Mouse (Mus musculus) bone marrow, adult 2 months (tissue): Measurements from ENCODE around the gene Btbd1. TPM values are rescaled to one million over a fixed set of nuclear protein-coding genes. Genes with fewer than 3 reads are reported as not detected.

Experiments used
- H3K27ac ChIP-seq: fragments of 200-500 bp; 2 replicates; pipeline ENCODE4 v1.5.1; 2012; ENCODE audit warnings: low read depth, mild to moderate bottlenecking, control low read depth, inconsistent platforms, low read length; ENCODE audit not compliant: control insufficient read depth, poor library complexity, insufficient read depth
- H3K4me1 ChIP-seq: fragments of 200-500 bp; 2 replicates; pipeline ENCODE4 v1.6.1; 2011; ENCODE audit warnings: low read length; ENCODE audit not compliant: control insufficient read depth, insufficient read depth
- H3K4me3 ChIP-seq: fragments of 200-500 bp; replicated peaks from 2 replicates; pipeline ENCODE3; 2011; ENCODE audit warnings: mild to moderate bottlenecking, low read depth, low read length, control low read depth; ENCODE audit not compliant: control insufficient read depth
- CTCF ChIP-seq: fragments of 200-500 bp; IDR thresholded peaks from 2 replicates; pipeline ENCODE4 v1.5.1; 2011; ENCODE audit warnings: low read length, control low read depth; ENCODE audit not compliant: control insufficient read depth, insufficient read depth
- POLR2A ChIP-seq: fragments of 200-500 bp; IDR thresholded peaks from 2 replicates; pipeline ENCODE4 v1.6.1; 2011; ENCODE audit warnings: low read depth, mild to moderate bottlenecking, control low read depth, low read length, borderline replicate concordance; ENCODE audit not compliant: control insufficient read depth
- WGBS: fragments of 180-500 bp; shearing (Covaris S2); methylation state at CpG from one replicate; pipeline ENCODE4 v1.1.7; 2018; 5-methylcytosine and 5-hydroxymethylcytosine counted together
- polyA plus RNA-seq: library from polyadenylated mRNA; stranded (reverse); fragments of >200 nt; gene quantifications from 2 replicates; pipeline ENCODE4 v1.2.4, GENCODE M21; 2011; ENCODE audit warnings: low replicate concordance; ENCODE audit not compliant: missing spikeins, insufficient read depth, insufficient read length

The Btbd1 gene
- polyA plus RNA-seq, 1 experiment, result 37.0 TPM

GRCm38 (mm10) chr7:81856221-81856620 lies 27.0 kb upstream of the Btbd1 start:
- H3K4me3 ChIP-seq, result no peak overlapping the region
- H3K27ac ChIP-seq, result peak overlapping the region; percentile 10; the same call in 1 of the 2 replicates
- peaks cover 15% of the 10 kb centered on the region for H3K4me1 ChIP-seq
- WGBS, result 53% methylated on average over 4 of the region's 4 CpGs
- TF ChIP-seq POLR2A (no peak), CTCF (no peak)

GRCm38 (mm10) chr7:81855694-81856093 lies 26.5 kb upstream of the Btbd1 start, which contains the start of gene Gm10160:
TSS of gene Gm10160 (minus strand) at chr7:81855794.
- H3K27ac ChIP-seq, result peak within 1 kb of the TSS; percentile 35; the same call in 1 of the 2 replicates
- TF ChIP-seq CTCF (no peak), POLR2A (no peak)
- WGBS, result 70% methylated on average over 1 of the region's 1 CpGs
- peaks cover 15% of the 10 kb centered on the region for H3K4me1 ChIP-seq
- peak within 1 kb of the TSS; percentile 25 for H3K4me3 ChIP-seq

GRCm38 (mm10) chr7:81854568-81855307 lies 25.5 kb upstream of the Btbd1 start:
- peak overlapping the region; percentile 25 for H3K4me3 ChIP-seq
- peak overlapping the region; percentile 35; the same call in 1 of the 2 replicates for H3K27ac ChIP-seq
- TF ChIP-seq POLR2A, result no peak
- TF ChIP-seq CTCF, result no peak
- WGBS, result 3% methylated on average over 8 of the region's 8 CpGs
- H3K4me1 ChIP-seq, result peaks cover 16% of the 10 kb centered on the region

- WGBS, result 57% methylated on average over 3 of the region's 3 CpGs
Measured at GRCm38 (mm10) chr7:81851706-81852105, 22.5 kb upstream of the Btbd1 start.

GRCm38 (mm10) chr7:81850171-81850570 lies 20.9 kb upstream of the Btbd1 start:
- H3K27ac ChIP-seq, result no peak overlapping the region
- WGBS, result 72% methylated on average over 6 of the region's 6 CpGs
- TF ChIP-seq POLR2A (no peak), CTCF (no peak)
- no peak overlapping the region for H3K4me3 ChIP-seq
- peaks cover 17% of the 10 kb centered on the region for H3K4me1 ChIP-seq

More at GRCm38 (mm10) chr7:81851706-81852105, 22.5 kb upstream of the Btbd1 start:
- TF ChIP-seq CTCF (no peak), POLR2A (no peak)
- Histone ChIP-seq H3K4me3 (no peak overlapping the region), H3K4me1 (peaks cover 17% of the 10 kb centered on the region), H3K27ac (peak overlapping the region; percentile 19)

GRCm38 (mm10) chr7:81849633-81850032 lies 20.4 kb upstream of the Btbd1 start:
- H3K4me1 ChIP-seq, result peaks cover 17% of the 10 kb centered on the region
- 29% methylated on average over 7 of the region's 7 CpGs for WGBS
- TF ChIP-seq CTCF, result no peak
- no peak for TF ChIP-seq POLR2A
- H3K27ac ChIP-seq, result peak overlapping the region; percentile 75
- H3K4me3 ChIP-seq, result no peak overlapping the region

GRCm38 (mm10) chr7:81849214-81849613 lies 20.0 kb upstream of the Btbd1 start:
- TF ChIP-seq CTCF (no peak), POLR2A (no peak)
- 22% methylated on average over 5 of the region's 5 CpGs for WGBS
- Histone ChIP-seq H3K4me3 (no peak overlapping the region), H3K27ac (peak overlapping the region; percentile 75; the same call in 1 of the 2 replicates), H3K4me1 (peaks cover 16% of the 10 kb centered on the region)

GRCm38 (mm10) chr7:81847777-81848176 lies 18.5 kb upstream of the Btbd1 start:
- H3K27ac ChIP-seq, result no peak overlapping the region
- TF ChIP-seq POLR2A (no peak), CTCF (no peak)
- WGBS, result 75% methylated on average over 4 of the region's 4 CpGs
- H3K4me1 ChIP-seq, result peaks cover 12% of the 10 kb centered on the region; the same call in 1 of the 2 replicates
- H3K4me3 ChIP-seq, result no peak overlapping the region
